Comparison of ENCODE assay signal across 24 mouse cellular contexts in genomic region chr7:141486239-141486638, GRCm38 (mm10).
"Had no signal": no experiment of that assay in that cellular context is flagged by ENCODE, and none has a peak within 500 bp of the region (broad histone marks: within the 10 kb centered on the region; RNA-seq: fewer than 3 reads in every experiment).

No protein-coding gene starts in this region.

- H3K4me3 ChIP-seq: gastrocnemius, adult 2 months; heart, embryonic 13.5 days; heart, embryonic 15.5 days; hindbrain, embryonic 15.5 days; kidney, embryonic 15.5 days; layer of hippocampus, adult 2 months; left cerebral cortex, adult 2 months; limb, embryonic 10.5 days; limb, embryonic 12.5 days; liver, embryonic 13.5 days; liver, embryonic 15.5 days had no signal

- H3K36me3 ChIP-seq: heart, embryonic 15.5 days; hindbrain, embryonic 15.5 days; liver, embryonic 15.5 days had no signal

- DNase-seq: gastrocnemius, adult 2 months; gastrocnemius, postnatal 10 days; gastrocnemius, postnatal 25 days; heart, adult 18-20 months; heart, postnatal 14 days; heart, postnatal 36 days; kidney, adult 11 months; kidney, adult 2 months; kidney, adult 9 months; kidney, postnatal 10 days; kidney, postnatal 25 days; kidney, postnatal 4 days; liver; liver, embryonic 13.5 days had no signal

- H3K27ac ChIP-seq: gastrocnemius, adult 2 months; heart, embryonic 13.5 days; heart, embryonic 15.5 days; hindbrain, embryonic 15.5 days; hindbrain, postnatal 0 days; kidney, embryonic 15.5 days; layer of hippocampus, adult 2 months; left cerebral cortex, adult 2 months; limb, embryonic 10.5 days; limb, embryonic 12.5 days; liver, embryonic 13.5 days; liver, embryonic 15.5 days had no signal

- H3K27me3 ChIP-seq: heart, embryonic 15.5 days; hindbrain, embryonic 15.5 days had no signal

- H3K9me3 ChIP-seq: heart, embryonic 13.5 days; heart, embryonic 15.5 days; hindbrain, embryonic 15.5 days; kidney, embryonic 15.5 days; limb, embryonic 10.5 days; limb, embryonic 12.5 days; liver, embryonic 13.5 days; liver, embryonic 15.5 days had no signal
